Mouse (Mus musculus): ENCODE measurements at regions not wholly inside any gene's neighbourhood (a gene's known extent, or its start where the extent isn't known, plus 50 kb on each side); places are given as distances from the start of the nearest gene placed in this dataset.

DNA sequence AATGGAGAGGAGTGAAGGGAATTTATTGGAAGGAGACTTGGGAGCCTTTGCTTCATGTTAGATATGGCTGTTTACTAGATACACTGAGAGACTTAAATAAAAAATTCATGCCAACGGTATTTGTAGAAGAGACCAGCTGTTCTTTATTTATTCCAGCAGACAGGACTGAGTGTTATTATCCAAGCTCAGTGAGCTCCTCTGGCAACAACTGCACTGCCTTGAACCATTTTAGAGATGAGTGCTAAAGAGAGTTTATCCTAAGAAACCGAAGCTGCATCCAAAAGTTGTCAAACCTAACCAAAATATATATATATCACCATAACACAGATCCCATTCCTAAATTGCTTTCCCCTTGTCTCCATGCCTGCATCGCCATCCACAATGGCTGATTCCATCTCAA is 247.0 kb downstream of the Gm11361 start:
- H3K36me3 ChIP-seq (ENCODE audit: control insufficient read depth, insufficient read depth, low read length) = no peaks in the 10 kb centered on the region
- no peak overlapping the region for H3K9ac ChIP-seq (ENCODE audit: low read length)
- H3K27me3 ChIP-seq (ENCODE audit: control insufficient read depth, insufficient read depth, low read length) = no peaks in the 10 kb centered on the region
- DNase-seq (ENCODE audit: low spot score, missing footprints) (no peak), ATAC-seq (ENCODE audit: low FRiP score) (no peak)
- WGBS = 92% methylated on average over 3 of the region's 3 CpGs
- H3K4me1 ChIP-seq (ENCODE audit: control insufficient read depth, insufficient read depth, low read length) = no peaks in the 10 kb centered on the region
- H3K27ac ChIP-seq (ENCODE audit: low read depth, low read length) = no peak overlapping the region
- H3K4me3 ChIP-seq (ENCODE audit: low read depth, low read length) = no peak overlapping the region
- H3K9me3 ChIP-seq (ENCODE audit: control insufficient read depth, low read length) = no peaks in the 10 kb centered on the region
- H3K4me2 ChIP-seq = no peak overlapping the region

GRCm38 (mm10) chr13:28502171-28502570 is 244.8 kb downstream of the Gm11361 start:
- WGBS = 68% methylated on average over 2 of the region's 2 CpGs
- no peaks in the 10 kb centered on the region for H3K9me3 ChIP-seq (ENCODE audit: control insufficient read depth, low read length)
- no peaks in the 10 kb centered on the region for H3K36me3 ChIP-seq (ENCODE audit: control insufficient read depth, insufficient read depth, low read length)
- no peak overlapping the region for H3K4me3 ChIP-seq (ENCODE audit: low read depth, low read length)
- ATAC-seq (ENCODE audit: low FRiP score) (no peak), DNase-seq (ENCODE audit: low spot score, missing footprints) (no peak)
- no peaks in the 10 kb centered on the region for H3K27me3 ChIP-seq (ENCODE audit: control insufficient read depth, insufficient read depth, low read length)
- no peak overlapping the region for H3K4me2 ChIP-seq
- H3K4me1 ChIP-seq (ENCODE audit: control insufficient read depth, insufficient read depth, low read length) = no peaks in the 10 kb centered on the region
- H3K27ac ChIP-seq (ENCODE audit: low read depth, low read length) = no peak overlapping the region
- no peak overlapping the region for H3K9ac ChIP-seq (ENCODE audit: low read length)

DNA sequence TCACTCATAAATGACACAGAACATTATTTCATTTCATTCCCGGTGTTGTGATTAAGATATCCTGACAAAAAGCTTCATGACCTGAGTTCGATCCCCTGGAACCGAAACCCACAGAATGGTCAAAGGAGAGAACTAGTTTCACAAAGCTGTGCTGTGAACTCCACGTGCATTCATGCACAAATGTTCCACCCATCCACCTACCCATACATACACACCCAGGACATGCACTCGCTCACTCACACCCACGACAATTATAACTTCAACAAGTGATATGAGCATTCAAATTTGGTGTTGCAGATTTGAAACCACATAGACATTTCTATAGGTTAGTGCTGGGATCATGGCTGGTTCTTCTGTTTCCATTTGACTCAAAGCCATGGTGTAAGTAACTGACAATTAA is 243.4 kb downstream of the Gm11361 start:
- no peak for ATAC-seq (ENCODE audit: low FRiP score)
- H3K9ac ChIP-seq (ENCODE audit: low read length) = no peak overlapping the region
- no peaks in the 10 kb centered on the region for H3K9me3 ChIP-seq (ENCODE audit: control insufficient read depth, low read length)
- H3K4me1 ChIP-seq (ENCODE audit: control insufficient read depth, insufficient read depth, low read length) = no peaks in the 10 kb centered on the region
- H3K27me3 ChIP-seq (ENCODE audit: control insufficient read depth, insufficient read depth, low read length) = no peaks in the 10 kb centered on the region
- no peak for DNase-seq (ENCODE audit: low spot score, missing footprints)
- no peaks in the 10 kb centered on the region for H3K36me3 ChIP-seq (ENCODE audit: control insufficient read depth, insufficient read depth, low read length)
- no peak overlapping the region for H3K4me2 ChIP-seq
- H3K4me3 ChIP-seq (ENCODE audit: low read depth, low read length) = no peak overlapping the region
- 94% methylated on average over 6 of the region's 6 CpGs for WGBS
- no peak overlapping the region for H3K27ac ChIP-seq (ENCODE audit: low read depth, low read length)

GRCm38 (mm10) chr13:28497483-28497882 is 240.2 kb downstream of the Gm11361 start:
- Histone ChIP-seq H3K9me3 (ENCODE audit: control insufficient read depth, low read length) (no peaks in the 10 kb centered on the region), H3K4me3 (ENCODE audit: low read depth, low read length) (no peak overlapping the region), H3K4me2 (no peak overlapping the region), H3K4me1 (ENCODE audit: control insufficient read depth, insufficient read depth, low read length) (no peaks in the 10 kb centered on the region), H3K27me3 (ENCODE audit: control insufficient read depth, insufficient read depth, low read length) (no peaks in the 10 kb centered on the region), H3K27ac (ENCODE audit: low read depth, low read length) (no peak overlapping the region), H3K9ac (ENCODE audit: low read length) (no peak overlapping the region), H3K36me3 (ENCODE audit: control insufficient read depth, insufficient read depth, low read length) (no peaks in the 10 kb centered on the region)
- ATAC-seq (ENCODE audit: low FRiP score) (no peak), DNase-seq (ENCODE audit: low spot score, missing footprints) (no peak)
- 96% methylated on average over 4 of the region's 4 CpGs for WGBS

- H3K27ac ChIP-seq (ENCODE audit: low read depth, low read length) = no peak overlapping the region
- H3K9ac ChIP-seq (ENCODE audit: low read length) = no peak overlapping the region
- no peak for DNase-seq (ENCODE audit: low spot score, missing footprints)
- H3K9me3 ChIP-seq (ENCODE audit: control insufficient read depth, low read length) = no peaks in the 10 kb centered on the region
- 88% methylated on average over 2 of the region's 2 CpGs for WGBS
- no peaks in the 10 kb centered on the region for H3K36me3 ChIP-seq (ENCODE audit: control insufficient read depth, insufficient read depth, low read length)
- no peak overlapping the region for H3K4me2 ChIP-seq
- no peaks in the 10 kb centered on the region for H3K27me3 ChIP-seq (ENCODE audit: control insufficient read depth, insufficient read depth, low read length)
- no peak for ATAC-seq (ENCODE audit: low FRiP score)
- no peak overlapping the region for H3K4me3 ChIP-seq (ENCODE audit: low read depth, low read length)
- no peaks in the 10 kb centered on the region for H3K4me1 ChIP-seq (ENCODE audit: control insufficient read depth, insufficient read depth, low read length)
Measured at GRCm38 (mm10) chr13:28492015-28492414, 234.7 kb downstream of the Gm11361 start.

DNA sequence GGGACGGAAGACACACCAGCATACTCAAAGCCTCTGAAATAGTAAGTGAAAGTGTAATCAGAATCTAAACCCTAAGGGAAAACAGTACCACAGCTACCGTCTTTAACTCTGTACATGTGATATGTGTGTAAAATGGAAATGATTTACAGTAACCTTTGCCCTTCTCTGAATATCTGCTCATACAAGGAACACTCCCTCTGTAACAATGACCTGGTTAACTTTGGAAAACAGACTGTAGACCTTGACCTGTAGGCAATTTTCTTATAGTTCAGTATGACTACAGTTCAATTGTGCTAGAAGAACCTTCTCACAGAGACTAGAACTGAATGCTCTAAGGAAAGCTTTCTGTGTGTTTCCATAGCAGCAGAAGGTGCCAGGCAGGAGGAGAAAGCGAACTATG is 226.4 kb downstream of the Gm11361 start:
- Histone ChIP-seq H3K27ac (ENCODE audit: low read depth, low read length) (no peak overlapping the region), H3K9me3 (ENCODE audit: control insufficient read depth, low read length) (no peaks in the 10 kb centered on the region), H3K4me3 (ENCODE audit: low read depth, low read length) (no peak overlapping the region), H3K36me3 (ENCODE audit: control insufficient read depth, insufficient read depth, low read length) (no peaks in the 10 kb centered on the region), H3K4me2 (no peak overlapping the region), H3K27me3 (ENCODE audit: control insufficient read depth, insufficient read depth, low read length) (no peaks in the 10 kb centered on the region), H3K9ac (ENCODE audit: low read length) (no peak overlapping the region), H3K4me1 (ENCODE audit: control insufficient read depth, insufficient read depth, low read length) (no peaks in the 10 kb centered on the region; the same call in 1 of the 2 replicates)
- DNase-seq (ENCODE audit: low spot score, missing footprints) (no peak), ATAC-seq (ENCODE audit: low FRiP score) (no peak)
- 80% methylated on average over 3 of the region's 3 CpGs for WGBS

DNA sequence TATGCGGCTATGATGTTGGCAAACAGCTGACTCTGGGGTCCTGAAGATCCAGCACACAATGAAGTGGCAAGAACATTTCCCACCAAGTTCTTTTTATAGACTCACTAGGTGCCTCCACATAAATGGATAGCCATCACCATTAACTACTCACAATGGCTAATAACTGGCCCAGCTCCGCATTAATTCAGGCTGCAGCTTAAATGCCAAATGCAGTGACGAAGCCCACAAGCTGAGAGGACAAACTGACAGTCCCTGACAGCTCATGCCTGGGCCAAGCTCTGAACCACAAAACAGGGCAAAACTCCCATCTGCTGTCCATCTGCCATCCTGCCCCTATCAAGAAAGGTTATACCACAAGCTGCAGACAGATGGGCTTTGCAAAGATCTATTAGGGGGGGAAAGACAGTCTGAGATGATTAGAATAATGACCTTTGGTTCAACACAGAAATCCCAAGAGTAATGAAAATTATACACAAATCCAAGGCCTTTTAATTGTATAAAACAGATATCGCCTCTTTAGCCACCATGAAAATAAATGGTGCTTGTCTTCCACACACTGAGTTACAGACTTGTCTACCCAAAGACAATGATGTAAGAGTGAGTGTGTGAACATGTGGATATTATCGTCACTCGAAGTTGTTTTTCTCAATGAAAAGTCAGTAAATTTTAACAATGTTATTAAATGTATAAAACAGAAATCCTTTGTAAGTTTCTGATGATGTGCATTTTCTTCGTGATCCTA is 224.1 kb downstream of the Gm11361 start:
- Histone ChIP-seq H3K4me2 (no peak overlapping the region), H3K27ac (ENCODE audit: low read depth, low read length) (no peak overlapping the region), H3K9ac (ENCODE audit: low read length) (no peak overlapping the region), H3K4me3 (ENCODE audit: low read depth, low read length) (no peak overlapping the region), H3K27me3 (ENCODE audit: control insufficient read depth, insufficient read depth, low read length) (no peaks in the 10 kb centered on the region), H3K9me3 (ENCODE audit: control insufficient read depth, low read length) (no peaks in the 10 kb centered on the region), H3K4me1 (ENCODE audit: control insufficient read depth, insufficient read depth, low read length) (no peaks in the 10 kb centered on the region; the same call in 1 of the 2 replicates), H3K36me3 (ENCODE audit: control insufficient read depth, insufficient read depth, low read length) (no peaks in the 10 kb centered on the region)
- WGBS = 70% methylated on average over 7 of the region's 7 CpGs
- ATAC-seq (ENCODE audit: low FRiP score) (peak; percentile 87), DNase-seq (ENCODE audit: low spot score, missing footprints) (no peak)

DNA sequence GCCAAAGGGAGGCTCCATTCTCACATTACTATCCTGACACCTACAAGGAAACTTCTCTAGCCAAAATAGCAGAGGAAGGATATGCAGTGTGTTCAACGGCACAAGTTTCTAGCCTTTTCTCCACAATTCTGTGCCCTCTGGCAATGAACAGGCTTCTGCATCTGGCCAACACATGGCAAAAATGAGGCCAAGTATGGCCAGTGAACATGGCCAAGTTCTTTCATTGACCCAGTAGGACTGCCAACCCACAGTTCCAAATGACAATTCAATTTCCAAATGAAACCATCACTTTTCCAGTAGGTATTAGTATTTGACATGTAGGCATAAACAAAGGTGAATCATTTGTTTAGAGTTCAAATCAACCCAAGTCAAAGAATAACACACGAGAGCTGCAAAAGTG is 208.8 kb downstream of the Gm11361 start:
- DNase-seq (ENCODE audit: low spot score, missing footprints) (no peak), ATAC-seq (ENCODE audit: low FRiP score) (no peak)
- Histone ChIP-seq H3K4me1 (ENCODE audit: control insufficient read depth, insufficient read depth, low read length) (no peaks in the 10 kb centered on the region), H3K4me2 (no peak overlapping the region), H3K4me3 (ENCODE audit: low read depth, low read length) (no peak overlapping the region), H3K36me3 (ENCODE audit: control insufficient read depth, insufficient read depth, low read length) (no peaks in the 10 kb centered on the region), H3K27me3 (ENCODE audit: control insufficient read depth, insufficient read depth, low read length) (no peaks in the 10 kb centered on the region), H3K9me3 (ENCODE audit: control insufficient read depth, low read length) (no peaks in the 10 kb centered on the region), H3K27ac (ENCODE audit: low read depth, low read length) (no peak overlapping the region), H3K9ac (ENCODE audit: low read length) (no peak overlapping the region)
- 93% methylated on average over 2 of the region's 2 CpGs for WGBS

DNA sequence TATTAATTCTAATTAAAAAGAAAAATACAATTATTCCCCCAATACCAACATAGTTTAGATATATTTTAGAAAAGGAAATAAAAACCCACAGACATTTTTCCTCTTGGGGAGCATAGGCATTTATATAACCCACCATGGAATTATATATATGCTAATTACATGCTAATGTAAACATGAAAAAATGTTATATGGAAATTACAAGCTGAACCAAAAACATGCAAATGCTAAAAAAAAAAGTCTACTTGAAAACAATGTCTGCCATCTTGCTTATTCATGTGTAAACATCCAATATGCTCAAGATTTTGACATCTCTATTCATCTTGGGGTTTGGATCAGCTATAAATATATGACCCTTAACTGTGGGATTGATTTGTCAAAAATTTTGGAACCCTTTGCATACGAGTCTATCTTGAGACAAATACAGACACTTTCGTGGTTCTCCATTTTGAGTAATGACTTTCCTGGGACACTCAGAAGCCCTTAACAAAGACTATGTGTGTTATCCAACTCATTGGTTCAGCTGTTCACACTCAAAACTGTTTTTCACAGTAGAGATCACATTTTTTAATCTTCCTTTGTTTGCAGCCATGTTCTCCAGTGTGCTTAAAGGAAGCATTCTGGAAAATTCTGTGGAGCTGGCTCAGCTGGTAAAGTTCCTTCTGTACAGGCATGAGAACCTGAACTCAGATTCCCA is 208.0 kb downstream of the Gm11361 start:
- H3K4me1 ChIP-seq (ENCODE audit: control insufficient read depth, insufficient read depth, low read length) = no peaks in the 10 kb centered on the region
- DNase-seq (ENCODE audit: low spot score, missing footprints) (peak; percentile 61), ATAC-seq (ENCODE audit: low FRiP score) (no peak)
- H3K36me3 ChIP-seq (ENCODE audit: control insufficient read depth, insufficient read depth, low read length) = no peaks in the 10 kb centered on the region
- H3K27ac ChIP-seq (ENCODE audit: low read depth, low read length) = no peak overlapping the region
- no peak overlapping the region for H3K9ac ChIP-seq (ENCODE audit: low read length)
- H3K4me3 ChIP-seq (ENCODE audit: low read depth, low read length) = no peak overlapping the region
- H3K27me3 ChIP-seq (ENCODE audit: control insufficient read depth, insufficient read depth, low read length) = no peaks in the 10 kb centered on the region
- WGBS = 89% methylated on average over 2 of the region's 2 CpGs
- H3K9me3 ChIP-seq (ENCODE audit: control insufficient read depth, low read length) = no peaks in the 10 kb centered on the region
- no peak overlapping the region for H3K4me2 ChIP-seq

All from midbrain, embryonic 11.5 days (tissue).